Mouse (Mus musculus): ENCODE data around the gene Nr2c2. TPM values are rescaled to one million over a fixed set of nuclear protein-coding genes. Genes with fewer than 3 reads are reported as not detected.
"Not testable (repeated sequence)": the region's sequence is repeated elsewhere in the genome, so short reads cannot be mapped to it uniquely, and the experiment has no call there.

Gene Nr2c2
- total RNA-seq (2021): 10 to 100 TPM; 60.3 to 62.9 TPM
- long read RNA-seq, experiment 1, partial matches to known transcripts: 1 of 2 reads
- long read RNA-seq, experiment 1, other reads (novel, unspliced or antisense): 1 of 2 reads
- long read RNA-seq, experiment 2, full-length matches to known transcripts: 3 of 33 reads
- long read RNA-seq, experiment 2, partial matches to known transcripts: 7 of 33 reads
- long read RNA-seq, experiment 2, other reads (novel, unspliced or antisense): 23 of 33 reads

DNA sequence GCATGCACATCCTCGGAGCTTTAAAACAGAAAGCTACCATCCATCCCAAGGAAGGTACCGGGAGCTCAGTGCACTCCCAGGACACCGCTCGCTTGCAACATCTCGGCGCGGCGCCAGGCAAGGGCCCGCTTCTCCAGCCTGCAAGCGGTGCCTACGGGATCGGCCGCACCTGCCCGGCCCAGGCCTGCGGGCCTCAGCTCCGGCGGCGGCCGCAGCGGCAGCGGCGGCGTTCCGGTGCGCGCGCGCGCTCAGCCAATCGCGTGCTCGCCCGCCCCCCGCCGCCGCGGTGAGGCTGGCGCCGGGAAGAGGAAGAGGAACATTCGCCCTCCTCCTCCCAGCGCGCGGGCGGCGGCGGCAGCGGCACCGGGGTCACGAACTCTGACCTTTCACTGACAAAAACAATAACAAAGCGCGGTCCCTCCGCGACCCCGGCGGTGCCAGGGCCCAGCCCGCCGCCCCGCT, at the start of gene Nr2c2:
TSS of gene Nr2c2 (plus strand) at position 261 of the 462 bp plus-strand sequence.
- DNase-seq (ENCODE audit: low spot score in 2 of 2): peak; percentile 72 to 78

DNA sequence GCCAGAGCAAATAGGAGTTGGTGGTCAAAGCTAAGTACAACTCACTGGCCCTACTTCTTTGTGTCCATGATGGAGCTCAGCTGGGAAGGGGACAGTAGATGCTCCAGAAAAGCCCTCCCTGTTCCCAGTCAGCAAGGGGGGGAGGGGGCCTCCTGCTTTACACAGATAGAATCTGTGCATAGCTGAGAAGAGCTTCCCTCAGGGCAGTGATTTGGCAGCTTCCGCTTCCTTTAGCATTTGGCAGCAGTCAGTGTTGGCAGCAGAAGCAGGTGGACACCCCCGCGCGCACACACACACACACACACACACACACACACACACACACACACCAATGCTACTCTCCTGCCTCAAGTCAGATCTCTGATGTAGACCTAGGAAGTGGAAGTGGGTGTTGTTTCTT, 49.1 kb upstream of the Nr2c2 start:
- DNase-seq (ENCODE audit: low spot score in 2 of 2): no peak

DNA sequence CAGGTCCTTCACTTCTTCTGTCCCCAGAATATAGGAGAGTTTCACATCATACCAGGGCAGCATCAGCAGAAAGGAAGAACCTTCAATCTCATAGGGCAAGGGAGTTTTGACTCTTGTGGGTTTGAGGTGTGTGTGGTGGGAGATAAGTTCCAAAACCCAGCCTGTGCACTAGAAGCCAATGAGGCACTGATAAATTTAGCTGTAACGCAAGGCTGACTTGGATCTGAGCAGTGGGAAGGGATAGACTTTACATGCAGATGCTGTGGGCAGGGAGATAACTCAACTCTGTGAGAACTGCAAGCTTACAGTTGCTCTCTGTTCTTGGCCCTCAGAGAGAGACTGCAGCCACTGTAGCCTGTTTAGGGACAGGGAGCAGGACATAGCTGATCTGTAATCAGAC, 48.3 kb upstream of the Nr2c2 start:
- no peak for DNase-seq (ENCODE audit: low spot score in 2 of 2)

DNA sequence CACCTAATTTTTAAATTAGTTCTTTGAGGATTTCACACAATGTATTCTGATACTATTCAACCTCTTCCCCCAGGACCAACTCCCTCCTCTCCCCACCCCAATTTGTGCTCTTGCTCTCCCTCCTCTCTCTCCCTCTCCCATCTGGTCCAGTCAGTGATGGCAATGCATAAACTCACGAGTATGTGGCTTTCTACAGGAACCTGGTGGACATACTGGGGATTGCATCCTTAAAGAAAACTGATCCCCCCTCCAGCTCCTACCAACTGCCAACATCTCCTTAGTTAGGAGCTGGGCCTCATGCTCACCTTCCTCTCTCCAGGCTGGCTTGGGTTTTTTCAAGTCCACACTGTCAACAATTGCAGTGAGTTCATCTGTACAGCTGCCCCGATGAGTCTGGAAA, 33.4 kb upstream of the Nr2c2 start:
- no peak for DNase-seq (ENCODE audit: low spot score in 2 of 2)

DNA sequence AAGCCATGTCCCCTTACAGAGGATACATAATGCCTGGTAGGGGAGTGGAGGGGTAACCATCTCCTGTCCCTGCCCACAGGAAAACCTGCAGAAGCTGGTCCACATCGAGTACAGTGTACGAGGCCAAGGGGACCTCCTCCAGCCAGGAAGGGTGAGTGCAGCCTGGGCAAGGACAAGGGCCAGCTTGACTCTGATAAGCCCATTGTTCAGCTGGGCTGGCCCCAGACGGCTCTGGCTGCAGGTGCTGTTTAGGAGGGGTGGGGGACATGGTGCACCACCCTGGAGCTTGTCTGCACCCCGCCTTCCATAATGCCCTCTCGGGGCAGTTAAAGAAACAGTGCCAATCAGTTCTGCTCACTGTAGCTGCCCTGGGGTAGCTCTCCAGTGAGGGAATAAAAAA, 29.5 kb upstream of the Nr2c2 start:
- DNase-seq (ENCODE audit: low spot score in 2 of 2): no peak

DNA sequence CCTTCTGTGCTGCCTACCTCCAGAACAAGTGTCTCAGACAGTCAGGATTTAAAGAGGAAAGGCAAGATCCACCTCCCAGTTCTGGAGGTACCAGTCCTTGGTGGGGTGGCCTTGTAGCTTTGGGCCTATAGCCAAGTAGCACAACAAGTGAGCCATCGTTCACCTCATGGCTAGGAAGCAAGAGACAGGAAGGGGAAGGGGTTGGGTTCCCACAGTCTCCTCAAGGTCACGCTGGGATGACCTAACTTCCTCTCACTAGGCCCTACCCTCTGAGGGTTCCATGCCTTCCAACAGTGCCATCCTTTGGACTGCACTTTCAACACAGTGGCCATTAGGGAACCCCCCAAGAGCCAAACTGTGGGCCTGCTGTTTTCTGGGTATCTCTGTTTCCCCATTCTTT, 27.7 kb upstream of the Nr2c2 start:
- no peak for DNase-seq (ENCODE audit: low spot score in 2 of 2)

DNA sequence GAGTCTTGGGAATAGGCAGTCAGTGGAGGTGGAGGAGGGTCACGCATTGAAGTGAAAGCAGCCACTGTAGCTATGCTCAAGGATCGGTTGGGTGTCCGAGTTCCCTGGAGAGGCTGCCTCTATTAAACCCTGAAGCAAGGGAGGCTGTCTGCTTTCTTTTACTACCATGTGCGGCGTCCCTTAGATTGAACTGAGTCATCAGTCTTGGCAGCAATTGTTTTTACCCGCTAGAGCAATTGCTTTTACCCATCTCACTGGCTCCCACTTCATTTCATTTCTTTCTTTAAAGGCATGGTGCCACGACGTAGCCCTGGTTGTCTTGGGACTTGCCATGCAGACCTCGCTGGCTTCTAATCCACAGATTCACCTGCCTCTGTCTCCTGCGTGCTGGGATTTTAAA, 27.1 kb upstream of the Nr2c2 start:
- DNase-seq (ENCODE audit: low spot score in 2 of 2): no peak

DNA sequence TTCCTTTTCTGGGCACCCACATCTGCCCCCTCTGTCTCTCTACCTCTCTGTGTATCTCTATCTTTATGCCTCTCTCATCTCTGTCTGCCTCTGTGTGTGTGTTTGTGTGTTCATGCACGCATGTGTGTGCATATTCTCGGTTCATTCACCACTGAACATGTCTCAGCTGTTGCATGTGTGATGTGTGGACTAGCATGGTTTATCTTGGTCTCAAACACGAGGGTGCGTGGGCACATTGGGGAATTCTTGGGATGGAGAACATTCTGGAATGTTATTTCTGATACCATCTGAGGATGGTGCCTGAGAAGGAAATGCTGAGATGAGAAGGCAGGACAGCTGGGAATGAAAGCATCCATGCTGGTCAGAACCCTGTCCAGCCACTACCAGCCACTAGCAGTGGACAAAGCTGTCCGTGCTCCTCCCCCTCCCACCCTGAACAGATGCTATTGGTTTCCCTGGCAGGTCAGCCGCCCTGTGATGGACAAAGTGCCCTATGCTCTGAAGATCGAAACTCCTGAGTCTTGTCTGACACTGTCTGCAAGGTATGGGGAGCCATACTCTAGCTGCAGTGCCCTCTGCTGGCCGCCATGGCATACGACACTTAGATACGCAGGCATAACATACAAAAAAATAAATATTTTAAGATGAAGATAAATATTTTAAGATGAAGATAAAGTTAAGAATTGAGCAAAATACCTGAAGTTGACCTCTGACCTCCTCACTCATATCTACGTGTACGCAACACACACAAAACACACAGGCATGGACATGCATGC, 25.3 kb upstream of the Nr2c2 start:
- DNase-seq (ENCODE audit: low spot score in 2 of 2): no peak

DNA sequence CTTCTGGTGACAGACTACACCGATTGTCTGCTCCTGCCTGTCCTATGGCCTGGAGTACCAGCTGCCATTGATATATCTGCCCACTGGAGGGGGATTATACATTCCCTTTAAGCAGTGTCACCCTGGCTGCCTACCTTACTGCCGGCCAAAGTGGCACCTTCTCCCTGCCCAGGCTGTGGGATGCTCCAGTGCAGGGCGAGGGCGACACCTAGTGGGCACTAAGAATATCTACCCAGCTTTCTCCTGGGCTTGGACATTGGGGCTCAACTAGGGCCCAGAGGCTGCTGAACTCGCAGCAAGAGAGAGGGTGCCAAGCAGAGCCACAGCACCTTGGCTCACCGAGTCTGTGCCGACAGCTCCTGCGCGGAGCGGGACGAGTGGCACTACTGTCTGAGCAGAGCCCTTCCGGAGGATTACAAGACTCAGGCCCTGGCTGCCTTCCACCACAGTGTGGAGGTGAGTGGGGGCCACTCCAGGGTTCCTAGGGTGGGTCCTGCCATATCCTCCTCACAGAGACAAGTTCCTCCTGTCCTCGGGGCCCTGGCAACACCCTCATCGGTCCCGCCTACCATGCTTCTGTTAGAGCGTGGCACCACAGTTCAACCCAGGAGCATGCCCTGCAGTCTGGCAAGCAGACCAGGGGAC, 23.9 kb upstream of the Nr2c2 start:
- peak; percentile 41 to 51 for DNase-seq (ENCODE audit: low spot score in 2 of 2)

DNA sequence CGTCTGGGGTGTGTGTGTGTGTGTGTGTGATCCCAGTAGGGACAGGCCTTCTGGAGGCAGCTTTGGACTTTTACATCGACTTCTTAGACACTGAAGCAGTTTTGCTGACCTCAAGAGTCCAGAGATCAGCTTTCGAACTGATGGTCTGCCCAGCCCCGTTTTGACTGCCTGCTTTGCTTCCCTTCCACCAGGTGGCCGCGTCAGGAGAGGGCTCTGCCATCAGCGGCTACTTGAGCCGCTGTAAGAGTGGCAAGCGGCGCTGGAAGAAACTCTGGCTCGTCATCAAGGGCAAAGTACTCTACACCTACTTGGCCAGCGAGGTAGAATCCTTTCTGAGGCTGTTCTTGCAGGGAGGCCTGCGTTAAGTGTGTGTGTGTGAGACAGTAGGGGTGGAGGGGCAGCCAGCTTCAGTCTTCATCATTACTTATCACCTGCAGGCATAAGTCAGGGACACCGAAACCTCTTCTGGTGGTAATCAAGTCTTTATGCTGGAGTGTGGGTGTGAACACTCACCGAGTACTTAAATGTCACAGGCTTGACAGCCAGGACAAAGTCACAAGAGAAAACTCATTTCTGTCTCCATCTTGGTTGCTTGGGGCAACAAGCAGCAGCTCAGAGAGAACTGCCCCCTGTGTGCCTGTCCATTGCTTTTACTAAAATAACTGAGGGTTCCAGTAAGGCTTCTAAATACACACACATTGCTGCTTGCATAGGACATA, 19.9 kb upstream of the Nr2c2 start:
- no peak for DNase-seq (ENCODE audit: low spot score in 2 of 2)

DNA sequence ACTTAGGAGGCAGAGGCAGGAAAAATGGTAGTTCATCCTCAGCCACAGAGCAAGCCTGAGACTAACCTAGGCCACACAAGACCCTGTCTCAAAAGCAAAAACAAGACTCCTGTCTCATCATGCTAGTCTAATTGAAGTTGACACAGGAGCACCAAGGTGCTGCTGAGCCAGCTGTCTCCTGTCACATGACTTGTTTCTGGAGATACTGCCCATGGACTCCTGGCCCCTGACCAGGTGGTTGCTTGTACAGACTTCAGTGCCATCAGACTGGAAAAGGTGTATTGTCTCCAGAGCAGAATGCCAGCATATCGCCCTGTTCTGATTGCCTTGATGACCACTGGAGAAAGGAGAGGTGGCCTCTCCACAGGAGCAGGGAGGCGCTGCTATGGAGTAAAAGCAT, 10.5 kb upstream of the Nr2c2 start:
- DNase-seq (ENCODE audit: low spot score in 2 of 2): no peak

DNA sequence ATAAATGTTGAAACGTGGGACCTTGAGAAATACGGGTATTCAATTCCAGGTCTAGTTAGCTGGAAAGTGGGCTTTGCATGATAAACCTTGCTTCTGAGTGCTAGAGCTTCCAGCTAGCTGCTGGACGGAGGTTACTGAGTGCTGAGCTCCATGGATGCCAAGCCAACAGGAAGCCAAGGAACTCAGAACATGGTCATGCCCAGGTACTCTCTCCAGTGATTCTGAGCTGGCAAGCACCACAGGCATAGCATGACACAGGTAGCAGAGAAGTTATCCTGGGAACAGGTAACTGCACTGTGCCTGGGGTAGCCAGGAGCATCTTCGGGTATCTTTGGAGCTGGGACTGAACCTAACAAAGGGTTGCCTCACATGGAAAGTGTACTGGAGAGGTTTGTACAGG, 8.4 kb upstream of the Nr2c2 start:
- DNase-seq (ENCODE audit: low spot score in 2 of 2): no peak

DNA sequence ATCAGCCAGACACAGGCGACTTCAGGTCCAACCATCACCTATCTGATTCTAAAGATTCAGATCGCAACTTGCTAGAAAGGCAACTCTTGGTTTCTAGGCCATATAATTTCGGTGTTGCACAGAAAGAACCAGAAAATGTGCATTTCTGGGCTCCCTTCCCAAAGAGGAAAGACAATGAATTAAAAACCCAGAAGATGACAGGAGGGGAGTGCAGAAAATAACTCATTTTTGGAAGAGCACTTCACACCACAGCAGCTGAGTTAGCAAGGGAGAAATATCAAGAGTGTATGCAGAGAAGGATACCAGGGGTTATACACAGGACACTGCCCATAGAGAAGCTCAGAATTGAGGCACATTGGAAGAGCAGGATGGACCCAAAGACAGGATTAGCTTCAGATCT, 6.3 kb upstream of the Nr2c2 start:
- no peak for DNase-seq (ENCODE audit: low spot score in 2 of 2)

DNA sequence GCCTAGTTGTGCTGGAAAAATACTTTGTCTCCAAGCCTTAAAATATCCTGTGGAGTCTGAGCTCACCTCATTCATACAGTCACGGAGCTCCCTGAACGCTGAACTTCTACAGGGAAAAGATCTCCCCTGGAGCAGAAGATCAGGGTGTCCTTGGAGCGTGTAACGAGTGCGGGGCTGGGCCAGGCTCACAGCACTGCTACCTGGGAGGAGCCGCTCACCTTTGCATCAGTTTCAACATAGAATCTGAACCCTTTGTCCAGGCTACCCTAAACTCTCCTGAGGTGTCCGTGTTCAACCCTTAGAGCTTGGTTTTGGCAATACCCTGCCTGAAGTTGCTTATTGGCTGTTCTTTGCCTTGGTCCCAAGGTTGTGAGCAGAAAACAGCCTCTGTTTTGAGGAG, 2.0 kb upstream of the Nr2c2 start:
- not testable (repeated sequence) for DNase-seq (ENCODE audit: low spot score in 2 of 2)

DNA sequence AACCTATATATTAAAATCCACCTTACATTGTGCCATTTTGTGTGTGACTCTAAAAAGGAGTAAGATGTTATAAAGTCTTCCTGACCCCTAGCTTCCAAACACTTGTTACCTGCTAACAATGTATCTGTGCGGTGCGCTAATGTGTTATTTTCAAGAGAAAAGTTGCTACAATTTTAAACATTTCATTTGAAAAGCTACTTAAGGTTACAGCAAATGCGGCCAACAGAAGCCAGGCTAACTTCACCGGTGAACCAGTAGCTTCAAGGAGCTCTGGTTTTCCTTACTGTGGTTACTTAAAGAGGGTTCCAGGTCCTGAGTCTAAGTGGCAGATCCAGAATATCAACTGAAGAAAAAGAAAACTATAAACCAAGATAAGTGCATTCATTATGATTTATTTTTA, 1.2 kb upstream of the Nr2c2 start:
- DNase-seq (ENCODE audit: low spot score in 2 of 2): no peak

DNA sequence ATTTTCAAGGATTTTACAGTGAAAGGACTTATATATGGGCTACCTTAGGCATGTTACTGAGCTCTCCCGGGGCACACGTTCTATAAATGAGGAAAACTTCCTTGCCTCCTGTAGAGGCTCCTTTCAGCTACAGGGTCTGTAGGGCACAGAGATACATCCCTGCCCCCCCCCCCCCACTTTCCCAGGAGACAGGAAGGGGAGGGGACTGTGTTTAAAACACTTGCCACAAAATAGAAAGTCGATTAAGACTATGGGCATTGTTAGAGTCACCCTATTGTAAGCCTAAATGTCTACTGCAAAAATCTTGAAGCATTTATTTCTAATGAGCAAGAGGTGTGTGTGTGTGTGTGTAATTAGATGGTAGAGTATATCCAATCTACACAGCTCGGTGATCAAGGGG, 693 bp upstream of the Nr2c2 start:
- DNase-seq (ENCODE audit: low spot score in 2 of 2): no peak

DNA sequence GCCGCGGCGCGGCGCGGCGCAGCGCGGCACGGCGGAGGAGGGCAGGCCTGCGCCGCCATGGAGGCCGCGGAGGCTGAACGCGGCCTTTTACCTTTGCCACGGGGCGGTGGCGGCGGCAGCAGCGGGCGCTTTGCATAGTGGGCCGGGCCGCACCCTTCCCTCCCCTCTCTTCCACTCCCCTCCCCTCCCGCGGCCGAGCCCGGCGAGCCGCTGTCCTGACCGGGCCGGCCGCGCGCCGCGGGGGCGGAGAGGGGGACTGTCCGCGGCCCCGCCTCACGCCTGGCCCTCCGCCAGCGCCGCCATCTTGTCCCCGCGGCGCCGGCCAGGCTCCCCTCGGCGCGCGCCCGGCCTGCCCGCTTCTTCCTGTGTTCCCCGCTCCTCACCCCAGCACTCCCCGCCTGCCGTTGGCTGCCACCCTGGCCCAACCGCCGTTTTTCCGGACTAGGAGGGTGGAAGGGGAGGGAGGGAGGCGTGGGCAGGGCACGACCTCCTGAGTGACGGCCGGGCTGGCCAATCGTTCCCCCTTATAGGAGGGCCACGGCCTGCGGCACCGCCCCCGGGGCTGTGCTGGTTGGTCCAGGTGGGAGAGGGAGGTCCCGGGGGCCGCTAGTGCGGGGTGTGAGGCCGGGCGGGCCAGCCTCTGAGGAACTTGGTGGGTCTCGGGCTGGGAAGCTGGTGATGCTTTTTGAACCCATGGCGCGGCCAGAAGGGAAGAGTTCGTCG, 738 bp downstream of the Nr2c2 start:
- DNase-seq (ENCODE audit: low spot score in 2 of 2): peak; percentile 100

DNA sequence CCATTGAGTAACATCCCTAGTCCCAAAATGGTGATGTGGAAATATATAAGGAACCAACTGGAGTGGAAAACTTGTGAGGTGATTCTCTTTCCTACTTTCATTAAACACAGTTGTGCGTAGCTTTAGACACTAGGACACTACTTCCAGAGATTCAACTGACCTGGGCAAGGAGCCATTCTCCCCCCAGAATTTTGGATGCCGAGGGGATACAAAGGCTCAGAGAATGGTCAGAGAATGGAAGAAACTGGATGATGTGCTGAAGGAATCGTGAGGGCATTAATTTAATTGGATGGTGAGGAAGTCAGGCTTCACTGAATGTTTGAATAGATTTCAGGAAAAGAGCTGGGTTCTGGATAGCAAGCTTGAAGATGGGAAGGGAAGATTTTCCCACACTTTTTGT, 1.5 kb downstream of the Nr2c2 start:
- no peak for DNase-seq (ENCODE audit: low spot score in 2 of 2)

DNA sequence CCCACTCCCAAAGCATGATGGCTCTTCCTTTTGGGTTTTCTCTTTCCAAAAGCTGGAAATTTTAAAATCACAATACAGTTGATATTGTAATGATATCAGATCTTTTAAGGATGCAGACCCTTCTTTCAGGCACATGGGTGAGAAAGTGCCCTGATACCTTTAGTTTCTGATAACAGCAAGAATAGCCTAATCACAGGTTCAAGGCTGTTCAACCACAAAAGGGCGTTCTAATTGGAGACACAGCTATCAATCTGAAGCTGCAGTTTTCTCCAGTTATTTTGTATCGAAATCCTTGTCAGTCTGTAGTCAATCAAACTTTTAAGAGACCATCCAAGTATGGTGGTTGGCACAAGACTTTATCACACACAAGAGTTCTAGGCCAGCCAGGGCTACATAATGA, 2.7 kb downstream of the Nr2c2 start:
- no peak for DNase-seq (ENCODE audit: low spot score in 2 of 2)

DNA sequence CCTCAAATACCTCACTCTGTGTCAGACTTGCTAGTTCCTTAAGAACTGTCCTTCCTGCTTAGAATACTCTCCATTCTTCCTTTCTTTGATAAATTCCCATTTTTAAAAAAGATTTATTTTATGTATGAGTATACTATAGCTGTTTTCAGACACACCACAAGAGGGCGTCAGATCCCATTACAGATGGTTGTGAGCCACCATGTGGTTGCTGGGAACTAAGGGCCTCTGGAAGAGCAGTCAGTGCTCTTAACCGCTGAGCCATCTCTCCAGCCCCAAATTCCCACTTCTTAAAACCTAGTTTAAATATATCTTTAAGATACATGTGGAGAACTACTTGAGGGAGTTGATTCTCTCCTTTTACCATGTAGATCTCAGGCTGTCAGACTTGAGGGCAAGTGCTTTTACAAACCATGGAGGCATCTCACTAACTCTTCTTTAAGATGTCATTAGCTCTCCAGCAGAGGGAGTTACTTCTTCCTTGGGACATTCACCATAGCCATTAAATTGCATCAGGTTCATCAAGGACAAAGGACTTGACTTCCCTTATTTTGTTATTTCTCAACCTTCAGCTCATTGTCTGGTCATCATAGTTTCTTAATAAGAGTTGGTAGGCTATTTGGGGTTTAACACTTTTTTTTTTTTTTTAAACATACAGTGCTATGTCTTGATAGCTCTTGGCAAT, 9.6 kb downstream of the Nr2c2 start:
- DNase-seq (ENCODE audit: low spot score in 2 of 2): no peak

DNA sequence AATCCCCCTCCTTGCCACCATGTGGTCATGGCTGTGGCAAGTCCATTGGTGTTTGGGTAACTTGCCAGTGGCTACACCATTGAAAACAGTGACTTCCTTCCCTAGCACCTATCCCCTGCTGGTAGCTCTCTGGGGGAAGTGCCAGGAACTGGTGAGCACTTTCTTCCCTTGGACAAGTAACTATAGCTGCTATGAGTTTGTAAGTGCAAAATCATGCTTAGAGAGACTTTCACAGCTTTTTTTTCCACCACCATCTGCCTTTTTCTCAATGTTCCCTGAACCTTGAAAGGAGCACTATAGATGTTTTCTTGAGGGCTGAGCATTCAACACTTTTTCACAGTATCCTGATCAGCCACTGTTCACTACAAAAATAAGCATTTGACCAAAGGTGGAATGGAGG, 33.4 kb downstream of the Nr2c2 start:
- no peak for DNase-seq (ENCODE audit: low spot score in 2 of 2)

Measured in adrenal gland, postnatal 4 days (tissue).